Mouse (Mus musculus) embryonic facial prominence, embryonic 12.5 days (tissue): ENCODE results near the gene Trim59. TPM values are rescaled to one million over a fixed set of nuclear protein-coding genes. Genes with fewer than 3 reads are reported as not detected.

ENCODE experiments used
- ATAC-seq: fragments of 200-750 bp; cut with Nextera tagmentation; 2 replicates; pipeline ENCODE4 v1.8.0; 2017; ENCODE audit not compliant: insufficient number of reproducible peaks, insufficient read depth, low FRiP score, low TSS enrichment
- H3K27ac ChIP-seq: fragments of 300-500 bp; sonication (generic); 2 replicates; pipeline ENCODE4 v1.5.1; 2016; ENCODE audit warnings: mild to moderate bottlenecking
- H3K27me3 ChIP-seq: fragments of 300-500 bp; sonication (generic); 2 replicates; pipeline ENCODE4 v1.6.1; 2016; ENCODE audit warnings: mild to moderate bottlenecking, moderate library complexity
- H3K36me3 ChIP-seq: fragments of 300-500 bp; sonication (generic); 2 replicates; pipeline ENCODE4 v1.6.1; 2016; ENCODE audit warnings: mild to moderate bottlenecking
- H3K4me1 ChIP-seq: fragments of 300-500 bp; sonication (generic); 2 replicates; pipeline ENCODE4 v1.6.1; 2016
- H3K4me2 ChIP-seq: fragments of 300-500 bp; sonication (generic); replicated peaks from 2 replicates; pipeline ENCODE4 v1.6.1; 2016; ENCODE audit warnings: mild to moderate bottlenecking, moderate library complexity
- H3K4me3 ChIP-seq: fragments of 300-500 bp; sonication (generic); 2 replicates; pipeline ENCODE4 v1.5.1; 2016; ENCODE audit warnings: mild to moderate bottlenecking
- H3K9ac ChIP-seq: fragments of 300-500 bp; sonication (generic); 2 replicates; pipeline ENCODE4 v1.6.1; 2016; ENCODE audit warnings: mild to moderate bottlenecking, moderate library complexity
- H3K9me3 ChIP-seq: fragments of 300-500 bp; sonication (generic); 2 replicates; pipeline ENCODE4 v1.6.1; 2016; ENCODE audit warnings: mild to moderate bottlenecking, moderate library complexity
- WGBS: fragments of 180-500 bp; shearing (Covaris S2); methylation state at CpG from one replicate; pipeline ENCODE4 v1.1.7; 2016; 5-methylcytosine and 5-hydroxymethylcytosine counted together
- microRNA counts: library from miRNA; unstranded; fragments of <30 nt; microRNA quantifications from one replicate; lab custom pipeline; 2017
- microRNA-seq: library from miRNA; unstranded; fragments of <30 nt; microRNA quantifications from one replicate; pipeline ENCODE4, GENCODE M21; 2017
- polyA plus RNA-seq: library from polyadenylated mRNA; unstranded; fragments of >200 nt; fragmentation: Nextera tagmentation; extraction: Ambion mirVana; gene quantifications from 2 replicates; pipeline ENCODE4 v1.2.1, GENCODE M21; 2016

The Trim59 gene
- polyA plus RNA-seq, 1 experiment from 2014 or later, result 165 TPM

DNA sequence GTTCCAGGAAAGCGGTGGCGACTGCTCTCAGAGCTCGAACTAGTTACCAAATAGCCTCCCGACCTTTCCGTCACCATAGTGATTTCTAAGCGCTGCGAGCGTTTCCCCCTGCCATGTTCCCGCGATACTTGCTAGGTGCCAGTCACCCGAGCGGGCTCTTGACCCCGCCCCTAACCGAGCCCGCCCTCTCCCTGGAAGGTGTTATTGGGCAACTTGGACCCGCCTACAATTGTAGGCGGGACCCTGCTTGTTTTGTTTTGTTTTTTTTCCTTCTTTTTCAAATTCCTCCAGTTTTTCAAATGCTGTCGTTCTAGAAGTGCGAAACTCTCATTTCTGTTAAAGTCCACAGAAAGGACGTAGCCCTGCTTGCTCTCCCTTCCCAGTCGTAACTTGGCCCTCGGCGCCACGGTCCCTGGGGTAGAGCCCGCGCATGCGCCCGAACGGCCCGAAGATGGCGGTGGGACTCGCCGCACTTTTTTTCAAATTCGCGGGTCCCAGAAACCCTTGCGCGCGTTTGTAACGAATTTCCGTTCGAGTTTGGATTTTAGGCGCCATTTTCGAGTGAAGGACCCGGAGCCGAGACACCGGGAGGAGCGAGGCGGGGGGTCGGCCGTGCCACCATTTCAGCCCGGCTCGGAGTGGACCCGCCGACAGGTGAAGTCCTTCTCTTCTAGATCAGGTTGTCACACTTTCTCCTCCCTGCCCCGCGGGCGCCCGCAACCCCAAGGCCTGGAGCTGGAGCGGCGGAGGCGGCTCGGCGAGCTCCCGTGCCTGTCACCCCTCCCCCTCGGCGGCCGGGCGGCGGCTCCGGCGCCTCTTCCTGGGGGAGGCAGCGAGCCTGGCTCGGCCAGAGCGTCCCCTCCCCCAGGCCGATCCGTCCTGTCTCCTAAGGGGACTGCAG, 39.9 kb downstream of the Trim59 start, which contains the start of the genes Ift80 and Smc4:
Gene Ift80 (minus strand): TSS at position 134 of the 901 bp plus-strand sequence.
Gene Smc4 (plus strand): TSS at position 302 of the 901 bp plus-strand sequence.
- H3K4me2 ChIP-seq, result peak within 1 kb of the TSS; percentile 85
- peak; percentile 91 for ATAC-seq
- H3K4me1 ChIP-seq, result peaks cover 9% of the 10 kb centered on the region; the same call in 1 of the 2 replicates
- peak within 1 kb of the TSS; percentile 93 for H3K27ac ChIP-seq
- H3K36me3 ChIP-seq, result no peaks in the 10 kb centered on the region
- under 1% methylated on average over 72 of the region's 76 CpGs for WGBS
- no peaks in the 10 kb centered on the region for H3K27me3 ChIP-seq
- peak within 1 kb of the TSS; percentile 94 for H3K9ac ChIP-seq
- H3K4me3 ChIP-seq, result peak within 1 kb of the TSS; percentile 94
- no peaks in the 10 kb centered on the region for H3K9me3 ChIP-seq

DNA sequence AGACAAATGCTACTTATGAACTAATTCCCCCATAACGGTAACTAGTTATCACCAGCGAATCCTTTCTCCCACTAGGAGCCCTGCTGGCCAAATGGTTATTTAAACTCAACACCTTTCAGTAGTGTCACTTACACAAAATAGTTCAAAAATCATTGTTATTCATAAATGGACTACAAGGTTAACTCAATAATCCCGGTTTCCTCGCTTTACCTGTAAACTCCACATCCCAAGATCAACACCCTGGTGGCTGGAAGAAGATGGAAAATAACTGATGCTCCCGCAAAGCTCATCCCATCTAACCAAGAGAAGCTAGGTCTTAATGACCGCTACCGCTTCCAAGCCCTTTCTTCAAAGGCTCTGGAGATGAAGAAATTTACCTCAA, 40.5 kb downstream of the Trim59 start:
- H3K4me1 ChIP-seq, result peaks cover 9% of the 10 kb centered on the region; the same call in 1 of the 2 replicates
- H3K9ac ChIP-seq, result peak overlapping the region; percentile 94
- no peaks in the 10 kb centered on the region for H3K27me3 ChIP-seq
- no peaks in the 10 kb centered on the region for H3K36me3 ChIP-seq
- peak overlapping the region; percentile 94 for H3K4me3 ChIP-seq
- peak overlapping the region; percentile 93 for H3K27ac ChIP-seq
- no peak for ATAC-seq
- peak overlapping the region; percentile 55 for H3K4me2 ChIP-seq
- under 1% methylated on average over 7 of the region's 7 CpGs for WGBS
- H3K9me3 ChIP-seq, result no peaks in the 10 kb centered on the region

DNA sequence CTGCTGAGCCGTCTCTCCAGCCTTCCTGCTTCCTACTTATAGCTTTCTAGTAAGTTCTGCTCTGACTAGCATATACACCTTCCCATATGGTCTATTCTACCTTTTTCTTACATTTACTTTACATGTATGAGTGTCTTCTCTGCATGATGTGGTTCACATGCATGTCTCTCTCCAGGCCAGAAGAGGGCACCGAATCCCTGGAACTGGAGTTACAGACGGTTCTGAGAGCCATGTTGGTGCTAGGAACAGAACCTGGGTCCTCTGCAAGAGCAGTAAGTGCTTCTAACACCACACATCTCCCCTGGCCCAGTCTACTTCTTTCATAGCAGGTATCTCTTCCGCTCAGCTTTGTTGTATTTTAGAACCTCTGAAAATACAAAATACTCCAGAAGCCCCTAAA, 41.8 kb downstream of the Trim59 start:
- peaks cover 9% of the 10 kb centered on the region; the same call in 1 of the 2 replicates for H3K4me1 ChIP-seq
- no peak overlapping the region for H3K4me3 ChIP-seq
- 85% methylated on average over 4 of the region's 4 CpGs for WGBS
- H3K9ac ChIP-seq, result no peak overlapping the region
- H3K27me3 ChIP-seq, result no peaks in the 10 kb centered on the region
- H3K4me2 ChIP-seq, result no peak overlapping the region
- H3K9me3 ChIP-seq, result no peaks in the 10 kb centered on the region
- no peak for ATAC-seq
- no peaks in the 10 kb centered on the region for H3K36me3 ChIP-seq
- no peak overlapping the region for H3K27ac ChIP-seq

DNA sequence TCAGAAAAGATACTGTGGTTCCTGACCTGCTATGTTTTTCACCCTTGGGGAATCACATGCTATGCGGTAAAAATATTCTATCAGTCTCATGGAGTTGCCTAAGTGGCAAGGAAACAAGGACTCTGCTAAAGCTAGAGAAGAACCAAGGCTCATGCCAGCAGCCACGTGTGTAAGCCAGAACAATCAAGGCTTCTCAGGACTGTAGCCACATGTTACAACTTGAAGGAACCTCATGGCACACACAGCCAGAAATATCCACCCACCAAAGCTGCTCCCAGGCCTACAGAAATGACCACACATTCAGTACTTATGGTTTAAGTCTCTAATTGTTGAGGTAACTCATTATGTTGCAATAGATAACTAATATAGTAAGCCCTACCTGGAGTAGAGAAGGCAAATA, 58.0 kb downstream of the Trim59 start:
- Histone ChIP-seq H3K4me3 (no peak overlapping the region), H3K36me3 (0 out of 2 replicates have a peak, but pooled peaks cover 14% of the 10 kb centered on the region), H3K9me3 (no peaks in the 10 kb centered on the region), H3K27me3 (no peaks in the 10 kb centered on the region), H3K27ac (no peak overlapping the region), H3K9ac (no peak overlapping the region), H3K4me2 (no peak overlapping the region), H3K4me1 (no peaks in the 10 kb centered on the region)
- WGBS, result 80% methylated on average over 2 of the region's 2 CpGs
- ATAC-seq, result no peak

MicroRNA genes within 50 kb of the gene (microRNA counts, 519-probe panel; counts per million panel counts)
- microRNA mmu-miR-15b (lab: Ali Mortazavi, UCI), result 6,986 counts per million, percentile 97 among the panel's probes with 10 or more counts

Small RNAs within 50 kb of the gene (microRNA-seq; reads per million reads assigned to microRNA genes)
- gene Mir15b (1,651 reads per million, percentile 81 among the genes with 10 or more reads in this experiment), gene Mir16-2 (504 reads per million, percentile 69 among the genes with 10 or more reads in this experiment)

Other genes with a start within 250 kb of the Trim59 start
- 2.0 and 2.4 TPM in 2 replicates for gene 1110032F04Rik, start 175.2 kb downstream of the Trim59 start, polyA plus RNA-seq
- 22.2 and 24.5 TPM in 2 replicates for gene Ift80, start 40.2 kb downstream of the Trim59 start, polyA plus RNA-seq
- 168 and 174 TPM in 2 replicates for gene Smc4, start 40.0 kb downstream of the Trim59 start, polyA plus RNA-seq
- gene Kpna4, start 82.4 kb upstream of the Trim59 start, polyA plus RNA-seq, result 45.7 and 47.9 TPM in 2 replicates
- gene Arl14, start 177.7 kb upstream of the Trim59 start, polyA plus RNA-seq, result not detected in 2 replicates